Mouse (Mus musculus) E14TG2a.4 (cell line): ENCODE measurements around the gene Myrip.
"Not testable (repeated sequence)": the region's sequence is repeated elsewhere in the genome, so short reads cannot be mapped to it uniquely, and the experiment has no call there.

Source experiments
- H3K27me3 ChIP-seq: 2 replicates; pipeline ENCODE4 v1.6.1; 2014; ENCODE audit warnings: low read length, control low read depth; ENCODE audit not compliant: insufficient read depth
- H3K36me3 ChIP-seq: 2 replicates; pipeline ENCODE4 v1.6.1; 2014; ENCODE audit warnings: low read length, control low read depth; ENCODE audit not compliant: insufficient read depth
- H3K4me1 ChIP-seq: replicated peaks from 2 replicates; pipeline ENCODE4 v1.6.1; 2014; ENCODE audit warnings: low read depth, low read length, control low read depth
- H3K4me3 ChIP-seq: replicated peaks from 2 replicates; pipeline ENCODE4 v1.5.1; 2014; ENCODE audit warnings: mild to moderate bottlenecking, low read length
- H3K9me3 ChIP-seq: 2 replicates; pipeline ENCODE4 v1.6.1; 2014; ENCODE audit warnings: low read length, control low read depth
- CTCF ChIP-seq: conservative IDR thresholded peaks from 2 replicates; pipeline ENCODE4 v1.5.1; 2014; ENCODE audit warnings: low read length
- NANOG ChIP-seq: IDR thresholded peaks from 2 replicates; pipeline ENCODE4 v1.6.1; 2014; ENCODE audit warnings: borderline replicate concordance, low read length, mixed read lengths
- POU5F1 ChIP-seq: IDR thresholded peaks from 2 replicates; pipeline ENCODE4 v1.6.1; 2014; ENCODE audit warnings: low read length, borderline replicate concordance

Gene Myrip

DNA sequence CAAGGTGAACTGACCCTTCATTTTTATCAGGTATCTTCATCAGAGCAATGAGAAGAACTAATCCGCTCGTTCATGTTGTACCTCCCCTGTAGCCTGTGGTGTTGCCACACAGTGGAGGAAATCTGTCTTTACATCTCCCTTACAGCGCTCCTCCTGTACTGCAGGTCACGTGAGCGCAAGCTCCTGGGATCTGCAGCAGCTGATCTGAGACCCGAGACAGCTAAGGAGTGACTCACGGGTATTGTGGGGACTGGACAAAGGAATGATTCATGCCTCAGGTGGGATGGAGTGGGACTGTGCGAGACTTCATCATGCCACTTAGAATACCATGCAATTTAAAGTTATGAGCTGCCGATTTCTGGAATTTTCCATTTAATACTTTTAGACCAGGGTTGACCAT, 17.8 kb downstream of the Myrip start:
- Histone ChIP-seq H3K4me3 (no peak overlapping the region), H3K36me3 (no peaks in the 10 kb centered on the region), H3K27me3 (peaks cover 3% of the 10 kb centered on the region; the same call in 1 of the 2 replicates), H3K4me1 (no peaks in the 10 kb centered on the region), H3K9me3 (no peaks in the 10 kb centered on the region)
- TF ChIP-seq POU5F1, result no peak
- no peak for TF ChIP-seq NANOG
- no peak for TF ChIP-seq CTCF

- H3K27me3 ChIP-seq, result no peaks in the 10 kb centered on the region; the same call in 1 of the 2 replicates
- no peaks in the 10 kb centered on the region for H3K4me1 ChIP-seq
- H3K9me3 ChIP-seq, result no peaks in the 10 kb centered on the region
- H3K4me3 ChIP-seq, result no peak overlapping the region
- TF ChIP-seq NANOG, result no peak
- no peak for TF ChIP-seq CTCF
- no peak for TF ChIP-seq POU5F1
- no peaks in the 10 kb centered on the region for H3K36me3 ChIP-seq
These were observed 19.3 kb downstream of the Myrip start for GRCm38 (mm10) chr9:120320573-120320972.

GRCm38 (mm10) chr9:120322702-120323426, 21.6 kb downstream of the Myrip start:
- H3K4me1 ChIP-seq, result no peaks in the 10 kb centered on the region
- TF ChIP-seq NANOG, result no peak
- TF ChIP-seq POU5F1, result no peak
- TF ChIP-seq CTCF, result no peak
- H3K36me3 ChIP-seq, result no peaks in the 10 kb centered on the region

DNA sequence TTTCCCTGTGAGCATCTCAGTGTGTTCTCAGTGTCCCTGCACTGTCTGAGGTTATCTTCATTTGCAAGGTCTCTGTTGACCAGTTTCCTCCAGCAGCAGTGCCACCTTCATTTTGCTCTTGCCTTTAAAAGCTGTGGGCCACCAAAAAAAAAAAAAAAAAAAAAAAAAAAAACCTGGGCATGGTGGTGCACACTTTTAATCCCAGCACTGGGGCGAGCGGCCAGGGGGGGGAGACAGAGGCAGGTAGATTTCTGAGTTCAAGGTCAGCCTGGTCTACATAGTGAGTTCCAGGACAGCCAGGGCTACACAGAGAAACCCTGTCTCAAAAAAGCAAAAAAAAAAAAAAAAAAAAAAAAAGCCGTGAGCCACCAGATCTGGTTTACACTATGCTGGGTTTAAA, 29.7 kb downstream of the Myrip start:
- H3K4me1 ChIP-seq, H3K36me3 ChIP-seq, H3K4me3 ChIP-seq, H3K9me3 ChIP-seq, H3K27me3 ChIP-seq: not testable (repeated sequence)

More at GRCm38 (mm10) chr9:120322702-120323426, 21.6 kb downstream of the Myrip start:
- H3K27me3 ChIP-seq, result no peaks in the 10 kb centered on the region
- H3K4me3 ChIP-seq, result no peak overlapping the region
- 0 out of 2 replicates have a peak, but pooled peaks cover 6% of the 10 kb centered on the region for H3K9me3 ChIP-seq

- H3K4me1 ChIP-seq, result peaks cover 14% of the 10 kb centered on the region
- no peak overlapping the region for H3K4me3 ChIP-seq
- peaks cover 6% of the 10 kb centered on the region for H3K9me3 ChIP-seq
- H3K36me3 ChIP-seq, result no peaks in the 10 kb centered on the region
- TF ChIP-seq POU5F1 (no peak), NANOG (no peak), CTCF (no peak)
- H3K27me3 ChIP-seq, result no peaks in the 10 kb centered on the region
These were observed 36.9 kb downstream of the Myrip start for GRCm38 (mm10) chr9:120338172-120338571.

DNA sequence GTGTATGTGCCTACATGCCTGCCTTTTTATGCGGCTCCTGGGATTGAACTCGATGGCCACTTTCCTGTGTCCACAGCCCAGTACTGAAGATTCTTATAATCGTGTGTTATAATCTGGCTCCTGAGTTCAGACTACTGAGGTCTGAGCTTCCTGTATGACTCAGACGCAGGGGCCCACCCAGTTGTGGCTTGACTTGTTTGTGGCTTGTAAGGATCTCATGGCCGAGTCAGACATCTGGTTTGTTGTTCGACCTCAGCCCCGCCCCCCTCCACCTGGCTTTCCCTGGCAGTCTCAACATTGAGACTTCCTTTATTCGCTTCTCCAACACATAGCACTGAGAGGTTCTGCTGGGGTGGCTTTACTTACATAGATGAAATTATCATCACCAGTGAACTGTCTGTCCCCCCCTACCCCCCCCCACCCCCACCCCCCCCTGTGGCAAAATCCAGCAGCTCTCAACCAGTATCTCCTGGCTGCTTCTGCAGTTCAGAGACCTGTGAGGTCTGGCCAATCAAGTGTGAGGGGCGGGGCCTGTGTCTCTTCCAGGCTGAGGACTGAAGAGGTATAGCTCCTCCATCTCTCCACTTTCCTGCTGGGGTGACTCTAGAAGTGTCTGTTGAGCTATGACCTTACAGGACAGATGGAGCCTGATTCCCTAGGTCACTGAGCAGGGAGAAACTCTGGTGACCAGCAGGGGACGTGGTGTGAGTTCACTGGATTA, 38.8 kb downstream of the Myrip start:
- no peaks in the 10 kb centered on the region for H3K27me3 ChIP-seq
- peaks cover 14% of the 10 kb centered on the region for H3K4me1 ChIP-seq
- H3K4me3 ChIP-seq, result no peak overlapping the region
- H3K36me3 ChIP-seq, result no peaks in the 10 kb centered on the region
- no peak for TF ChIP-seq POU5F1
- no peak for TF ChIP-seq CTCF
- no peak for TF ChIP-seq NANOG
- H3K9me3 ChIP-seq, result peaks cover 6% of the 10 kb centered on the region

GRCm38 (mm10) chr9:120343123-120343790, 41.9 kb downstream of the Myrip start:
- no peak for TF ChIP-seq POU5F1
- no peak for TF ChIP-seq NANOG
- TF ChIP-seq CTCF, result no peak
- H3K27me3 ChIP-seq, result no peaks in the 10 kb centered on the region
- no peaks in the 10 kb centered on the region for H3K36me3 ChIP-seq
- H3K4me3 ChIP-seq, result no peak overlapping the region
- H3K4me1 ChIP-seq, result peaks cover 12% of the 10 kb centered on the region
- H3K9me3 ChIP-seq, result no peaks in the 10 kb centered on the region

DNA sequence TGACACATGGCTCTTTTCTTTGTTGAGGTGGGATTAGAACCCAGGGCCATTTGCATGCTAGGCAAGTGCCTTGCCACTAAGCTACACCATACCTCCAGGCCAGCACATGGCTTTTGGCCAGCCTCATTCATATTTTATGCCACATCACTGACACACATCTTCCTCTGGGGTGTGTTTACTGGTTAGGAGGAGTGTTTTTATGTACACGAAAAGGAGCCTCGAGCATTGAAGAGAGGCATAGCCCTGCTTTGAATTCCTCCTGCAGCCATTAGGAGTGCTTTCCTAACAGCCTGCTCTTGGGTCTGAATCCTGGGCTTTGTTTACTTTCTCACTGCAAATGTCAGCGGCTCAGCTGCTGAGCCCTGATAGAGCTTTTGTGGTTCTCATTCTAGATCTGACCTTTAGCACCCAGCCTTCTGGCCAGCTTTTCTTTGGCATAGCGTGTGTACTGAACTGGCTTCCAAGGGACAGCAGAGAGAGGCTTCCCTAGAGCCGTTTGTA, 44.4 kb downstream of the Myrip start:
- no peaks in the 10 kb centered on the region for H3K27me3 ChIP-seq
- H3K9me3 ChIP-seq, result no peaks in the 10 kb centered on the region
- no peak for TF ChIP-seq NANOG
- no peak for TF ChIP-seq POU5F1
- TF ChIP-seq CTCF, result no peak
- no peak overlapping the region for H3K4me3 ChIP-seq
- H3K36me3 ChIP-seq, result no peaks in the 10 kb centered on the region
- H3K4me1 ChIP-seq, result no peaks in the 10 kb centered on the region
